Mouse (Mus musculus) heart, embryonic 15.5 days (tissue): ENCODE measurements around the gene Fnbp1l. TPM values are rescaled to one million over a fixed set of nuclear protein-coding genes. Genes with fewer than 3 reads are reported as not detected.

Experiments
- ATAC-seq: fragments of 200-750 bp; cut with Nextera tagmentation; replicated peaks from 2 replicates; pipeline ENCODE4 v1.8.0; 2017; ENCODE audit warnings: low read depth, moderate TSS enrichment; ENCODE audit not compliant: insufficient number of reproducible peaks, insufficient read depth, low FRiP score
- H3K27ac ChIP-seq: fragments of 300-500 bp; sonication (generic); 2 replicates; pipeline ENCODE4 v1.5.1; 2015; ENCODE audit warnings: mild to moderate bottlenecking, inconsistent platforms
- H3K27me3 ChIP-seq: fragments of 300-500 bp; sonication (generic); 2 replicates; pipeline ENCODE4 v1.6.1; 2015; ENCODE audit warnings: inconsistent platforms
- H3K36me3 ChIP-seq: fragments of 300-500 bp; sonication (generic); 2 replicates; pipeline ENCODE4 v1.6.1; 2015; ENCODE audit warnings: mild to moderate bottlenecking, inconsistent platforms
- H3K4me1 ChIP-seq: fragments of 300-500 bp; sonication (generic); replicated peaks from 2 replicates; pipeline ENCODE4 v1.6.1; 2015; ENCODE audit warnings: inconsistent platforms
- H3K4me2 ChIP-seq: fragments of 300-500 bp; sonication (generic); 2 replicates; pipeline ENCODE4 v1.6.1; 2015; ENCODE audit warnings: inconsistent platforms, mild to moderate bottlenecking, moderate library complexity
- H3K4me3 ChIP-seq: fragments of 300-500 bp; sonication (generic); 2 replicates; pipeline ENCODE4 v1.5.1; 2015; ENCODE audit warnings: mild to moderate bottlenecking, inconsistent platforms
- H3K9ac ChIP-seq: fragments of 300-500 bp; sonication (generic); 2 replicates; pipeline ENCODE4 v1.6.1; 2015; ENCODE audit warnings: mild to moderate bottlenecking, inconsistent platforms
- H3K9me3 ChIP-seq: fragments of 300-500 bp; sonication (generic); replicated peaks from 2 replicates; pipeline ENCODE4 v1.6.1; 2016; ENCODE audit warnings: inconsistent platforms
- WGBS: fragments of 180-500 bp; shearing (Covaris S2); methylation state at CpG from one replicate; pipeline ENCODE4 v1.1.7; 2015; ENCODE audit warnings: mixed read lengths; 5-methylcytosine and 5-hydroxymethylcytosine counted together
- polyA plus RNA-seq: library from polyadenylated mRNA; unstranded; fragments of >200 nt; fragmentation: Nextera tagmentation; extraction: Ambion mirVana; gene quantifications from 2 replicates; pipeline ENCODE4 v1.2.1, GENCODE M21; 2015

Fnbp1l gene
- polyA plus RNA-seq = 24.1 and 25.5 TPM in 2 replicates

GRCm38 (mm10) chr3:122618991-122619930 lies at the start of gene Fnbp1l:
Gene Fnbp1l, minus strand, starts transcription at chr3:122619715.
- Histone ChIP-seq H3K4me1 (peaks cover 21% of the 10 kb centered on the region), H3K27ac (peak within 1 kb of the TSS; percentile 96), H3K9ac (peak within 1 kb of the TSS; percentile 93), H3K4me2 (peak within 1 kb of the TSS; percentile 67), H3K36me3 (no peaks in the 10 kb centered on the region), H3K27me3 (no peaks in the 10 kb centered on the region), H3K9me3 (no peaks in the 10 kb centered on the region), H3K4me3 (peak within 1 kb of the TSS; percentile 85)
- whole genome bisulfite sequencing = under 1% methylated on average over 86 of the region's 118 CpGs
- peak; percentile 85 for ATAC-seq

GRCm38 (mm10) chr3:122660795-122661194 lies 41.3 kb upstream of the Fnbp1l start:
- Histone ChIP-seq H3K36me3 (no peaks in the 10 kb centered on the region), H3K9ac (no peak overlapping the region), H3K27ac (no peak overlapping the region), H3K4me2 (no peak overlapping the region), H3K9me3 (no peaks in the 10 kb centered on the region), H3K27me3 (no peaks in the 10 kb centered on the region), H3K4me1 (no peaks in the 10 kb centered on the region), H3K4me3 (no peak overlapping the region)
- ATAC-seq = no peak
- WGBS = 78% methylated on average over 2 of the region's 2 CpGs

GRCm38 (mm10) chr3:122659261-122659917 lies 39.9 kb upstream of the Fnbp1l start:
- Histone ChIP-seq H3K27me3 (no peaks in the 10 kb centered on the region), H3K27ac (no peak overlapping the region), H3K4me1 (no peaks in the 10 kb centered on the region), H3K4me2 (no peak overlapping the region), H3K9me3 (no peaks in the 10 kb centered on the region), H3K4me3 (no peak overlapping the region), H3K36me3 (no peaks in the 10 kb centered on the region), H3K9ac (no peak overlapping the region)
- WGBS = 78% methylated on average over 5 of the region's 5 CpGs
- ATAC-seq = no peak

GRCm38 (mm10) chr3:122647195-122647837 lies 27.8 kb upstream of the Fnbp1l start:
- Histone ChIP-seq H3K27ac (no peak overlapping the region), H3K4me3 (no peak overlapping the region), H3K4me1 (no peaks in the 10 kb centered on the region), H3K9me3 (no peaks in the 10 kb centered on the region), H3K4me2 (no peak overlapping the region), H3K27me3 (no peaks in the 10 kb centered on the region), H3K36me3 (no peaks in the 10 kb centered on the region), H3K9ac (no peak overlapping the region)
- ATAC-seq = no peak
- WGBS = 55% methylated on average over 13 of the region's 13 CpGs

- Histone ChIP-seq H3K36me3 (no peaks in the 10 kb centered on the region), H3K9ac (no peak overlapping the region), H3K27me3 (0 out of 2 replicates have a peak, but pooled peaks cover 4% of the 10 kb centered on the region)
Observed at GRCm38 (mm10) chr3:122640286-122640685, 20.8 kb upstream of the Fnbp1l start.

GRCm38 (mm10) chr3:122639197-122639475 lies 19.6 kb upstream of the Fnbp1l start:
- Histone ChIP-seq H3K27ac (no peak overlapping the region), H3K36me3 (no peaks in the 10 kb centered on the region), H3K4me3 (no peak overlapping the region), H3K4me2 (no peak overlapping the region), H3K4me1 (peaks cover 6% of the 10 kb centered on the region; the same call in 1 of the 2 replicates), H3K27me3 (0 out of 2 replicates have a peak, but pooled peaks cover 4% of the 10 kb centered on the region), H3K9ac (no peak overlapping the region), H3K9me3 (no peaks in the 10 kb centered on the region)
- WGBS = 76% methylated on average over 2 of the region's 2 CpGs
- ATAC-seq = no peak

More at GRCm38 (mm10) chr3:122640286-122640685, 20.8 kb upstream of the Fnbp1l start:
- 0 out of 2 replicates have a peak, but pooled peaks have one; percentile 22 for ATAC-seq
- Histone ChIP-seq H3K9me3 (no peaks in the 10 kb centered on the region), H3K4me2 (no peak overlapping the region), H3K4me3 (no peak overlapping the region), H3K4me1 (peaks cover 6% of the 10 kb centered on the region; the same call in 1 of the 2 replicates), H3K27ac (no peak overlapping the region)

GRCm38 (mm10) chr3:122638329-122639196 lies 19.0 kb upstream of the Fnbp1l start:
- no peak overlapping the region for H3K9ac ChIP-seq
- 34% methylated on average over 14 of the region's 14 CpGs for WGBS
- peak; percentile 61 for ATAC-seq
- no peak overlapping the region for H3K4me3 ChIP-seq
- H3K4me1 ChIP-seq = peaks cover 6% of the 10 kb centered on the region; the same call in 1 of the 2 replicates
- H3K9me3 ChIP-seq = no peaks in the 10 kb centered on the region
- H3K36me3 ChIP-seq = no peaks in the 10 kb centered on the region
- H3K27ac ChIP-seq = no peak overlapping the region
- 0 out of 2 replicates have a peak, but pooled peaks cover 4% of the 10 kb centered on the region for H3K27me3 ChIP-seq
- peak overlapping the region; percentile 41; the same call in 1 of the 2 replicates for H3K4me2 ChIP-seq

GRCm38 (mm10) chr3:122637280-122637679 lies 17.8 kb upstream of the Fnbp1l start:
- ATAC-seq = no peak
- no peaks in the 10 kb centered on the region for H3K9me3 ChIP-seq
- H3K4me2 ChIP-seq = no peak overlapping the region
- 0 out of 2 replicates have a peak, but pooled peaks cover 4% of the 10 kb centered on the region for H3K27me3 ChIP-seq
- no peaks in the 10 kb centered on the region for H3K36me3 ChIP-seq
- H3K27ac ChIP-seq = no peak overlapping the region
- WGBS = 37% methylated on average over 1 of the region's 1 CpGs
- H3K4me1 ChIP-seq = peaks cover 6% of the 10 kb centered on the region; the same call in 1 of the 2 replicates
- H3K4me3 ChIP-seq = no peak overlapping the region
- H3K9ac ChIP-seq = no peak overlapping the region

- Histone ChIP-seq H3K4me1 (peaks cover 6% of the 10 kb centered on the region; the same call in 1 of the 2 replicates), H3K4me3 (no peak overlapping the region), H3K27ac (peak overlapping the region; percentile 37; the same call in 1 of the 2 replicates), H3K36me3 (no peaks in the 10 kb centered on the region), H3K9me3 (no peaks in the 10 kb centered on the region), H3K4me2 (peak overlapping the region; percentile 21), H3K9ac (no peak overlapping the region), H3K27me3 (no peaks in the 10 kb centered on the region)
- peak; percentile 49; the same call in 1 of the 2 replicates for ATAC-seq
- 28% methylated on average over 12 of the region's 12 CpGs for WGBS
Observed at GRCm38 (mm10) chr3:122635246-122635645, 15.7 kb upstream of the Fnbp1l start.

GRCm38 (mm10) chr3:122629580-122629979 lies 10.1 kb upstream of the Fnbp1l start:
- Histone ChIP-seq H3K27ac (peak overlapping the region; percentile 28; the same call in 1 of the 2 replicates), H3K9me3 (no peaks in the 10 kb centered on the region), H3K4me1 (peaks cover 10% of the 10 kb centered on the region; the same call in 1 of the 2 replicates), H3K4me3 (peak overlapping the region; percentile 28), H3K27me3 (no peaks in the 10 kb centered on the region), H3K36me3 (no peaks in the 10 kb centered on the region), H3K9ac (no peak overlapping the region), H3K4me2 (peak overlapping the region; percentile 60)
- peak; percentile 62 for ATAC-seq
- 18% methylated on average over 13 of the region's 13 CpGs for WGBS
